Mouse (Mus musculus) heart, postnatal 0 days (tissue): ENCODE data around the gene Ephb2.

ENCODE experiments used
- CTCF ChIP-seq: IDR thresholded peaks from 2 replicates; pipeline ENCODE4 v1.5.1; 2016; ENCODE audit warnings: antibody characterized with exemption, control low read depth, low read depth
- EP300 ChIP-seq: IDR thresholded peaks from 2 replicates; pipeline ENCODE4 v1.6.1; 2016; ENCODE audit warnings: antibody characterized with exemption, low read depth

- TF ChIP-seq CTCF (no peak), EP300 (no peak)
Measured at GRCm38 (mm10) chr4:136731008-136731609, 104.7 kb downstream of the Ephb2 start.
